Mouse (Mus musculus): Measurements from ENCODE around the gene Stard3. TPM values are rescaled to one million over a fixed set of nuclear protein-coding genes. Genes with fewer than 3 reads are reported as not detected.

Stard3 gene
- polyA plus RNA-seq, 1 experiment = 76.5 TPM

DNA sequence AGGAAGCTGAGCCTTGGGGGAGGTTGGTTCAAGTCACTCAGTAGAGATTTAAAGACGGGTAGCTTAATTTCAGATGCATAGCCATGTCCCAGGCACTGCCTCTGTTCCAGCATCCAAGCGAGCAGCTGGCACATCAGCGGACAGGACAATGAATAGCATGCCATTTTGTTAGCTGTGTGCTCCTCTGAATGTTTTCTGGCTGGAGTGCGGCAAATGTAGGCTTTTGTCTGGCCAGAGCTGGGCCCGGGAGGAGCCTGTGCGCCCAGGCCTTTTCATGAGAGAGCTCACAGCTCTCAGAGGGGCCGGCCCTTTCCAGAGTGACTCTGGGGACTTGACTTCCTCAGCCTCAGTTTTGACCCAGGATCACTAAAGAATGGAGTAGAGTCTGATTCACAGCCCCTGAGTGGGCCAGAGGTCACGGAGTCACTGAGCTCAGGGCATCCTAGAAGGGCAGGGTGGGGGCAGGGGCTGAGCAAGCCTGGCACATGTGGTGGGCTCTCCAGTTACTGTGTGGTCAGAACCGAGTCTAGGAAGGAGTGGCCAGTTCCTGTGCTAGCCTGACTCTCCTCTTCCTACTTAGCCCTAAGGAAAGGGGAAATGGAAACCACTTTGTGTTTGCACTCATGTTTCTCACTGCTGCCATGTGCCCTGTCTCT lies 2.8 kb downstream of the Stard3 start:
- peak overlapping the region; percentile 38; the same call in 1 of the 2 replicates for H3K27ac ChIP-seq (ENCODE audit: insufficient read depth, low read depth, low read length)
- no peak for TF ChIP-seq CTCF (IDR thresholded peaks at IDR 0.05; ENCODE audit: extremely low read depth, insufficient read length, insufficient replicate concordance, low read depth, low read length)
- no peak for TF ChIP-seq POLR2A (IDR thresholded peaks at IDR 0.05; ENCODE audit: low read depth, low read length)
- H3K4me1 ChIP-seq (ENCODE audit: control insufficient read depth, insufficient read depth, insufficient read length, low read length) = peaks cover 30% of the 10 kb centered on the region
- no peaks in the 10 kb centered on the region for H3K27me3 ChIP-seq (ENCODE audit: control insufficient read depth, insufficient read depth, low read length)
- peaks cover 9% of the 10 kb centered on the region for H3K36me3 ChIP-seq (ENCODE audit: control insufficient read depth, insufficient read depth, low read length)
- H3K4me3 ChIP-seq (ENCODE audit: low read depth, low read length) = no peak overlapping the region
- WGBS = 72% methylated on average over 9 of the region's 9 CpGs

- Histone ChIP-seq H3K27me3 (ENCODE audit: control insufficient read depth, insufficient read depth, low read length) (no peaks in the 10 kb centered on the region), H3K36me3 (ENCODE audit: control insufficient read depth, insufficient read depth, low read length) (peaks cover 1% of the 10 kb centered on the region; the same call in 1 of the 2 replicates), H3K4me3 (ENCODE audit: low read depth, low read length) (no peak overlapping the region), H3K4me1 (ENCODE audit: control insufficient read depth, insufficient read depth, insufficient read length, low read length) (peaks cover 17% of the 10 kb centered on the region), H3K27ac (ENCODE audit: insufficient read depth, low read depth, low read length) (no peak overlapping the region)
- WGBS = 58% methylated on average over 5 of the region's 5 CpGs
- TF ChIP-seq POLR2A (IDR thresholded peaks at IDR 0.05; ENCODE audit: low read depth, low read length) (no peak), CTCF (IDR thresholded peaks at IDR 0.05; ENCODE audit: extremely low read depth, insufficient read length, insufficient replicate concordance, low read depth, low read length) (no peak)
Measured at GRCm38 (mm10) chr11:98363817-98364216, 5.6 kb downstream of the Stard3 start.

DNA sequence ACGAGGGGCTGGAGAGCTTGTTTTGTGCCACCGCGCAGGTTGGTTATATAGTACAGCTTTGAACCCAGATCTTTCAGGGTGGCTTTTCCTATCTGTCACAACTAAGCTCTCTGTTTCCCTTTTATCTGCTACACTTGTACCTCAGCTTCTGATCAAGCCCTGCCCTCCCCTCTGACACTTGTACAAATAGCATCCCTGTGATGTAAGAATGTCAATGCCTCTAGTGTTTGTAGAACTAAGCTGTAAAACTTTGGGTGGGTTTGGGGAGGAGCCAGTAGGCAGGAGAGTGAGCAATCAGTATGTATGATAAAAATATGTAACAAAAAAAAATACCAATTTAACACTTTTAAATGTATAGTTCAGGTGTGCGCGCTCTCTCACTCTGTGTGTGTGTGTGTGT lies 6.2 kb downstream of the Stard3 start:
- TF ChIP-seq POLR2A (IDR thresholded peaks at IDR 0.05; ENCODE audit: low read depth, low read length) (no peak), CTCF (IDR thresholded peaks at IDR 0.05; ENCODE audit: extremely low read depth, insufficient read length, insufficient replicate concordance, low read depth, low read length) (no peak)
- no peaks in the 10 kb centered on the region for H3K27me3 ChIP-seq (ENCODE audit: control insufficient read depth, insufficient read depth, low read length)
- H3K4me3 ChIP-seq (ENCODE audit: low read depth, low read length) = no peak overlapping the region
- peaks cover 15% of the 10 kb centered on the region for H3K4me1 ChIP-seq (ENCODE audit: control insufficient read depth, insufficient read depth, insufficient read length, low read length)
- 81% methylated on average over 5 of the region's 5 CpGs for WGBS
- H3K36me3 ChIP-seq (ENCODE audit: control insufficient read depth, insufficient read depth, low read length) = peaks cover 1% of the 10 kb centered on the region; the same call in 1 of the 2 replicates
- no peak overlapping the region for H3K27ac ChIP-seq (ENCODE audit: insufficient read depth, low read depth, low read length)

- H3K27ac ChIP-seq (ENCODE audit: insufficient read depth, low read depth, low read length) = no peak overlapping the region
- peaks cover 11% of the 10 kb centered on the region for H3K4me1 ChIP-seq (ENCODE audit: control insufficient read depth, insufficient read depth, insufficient read length, low read length)
- no peak overlapping the region for H3K4me3 ChIP-seq (ENCODE audit: low read depth, low read length)
- TF ChIP-seq POLR2A (IDR thresholded peaks at IDR 0.05; ENCODE audit: low read depth, low read length) (no peak), CTCF (IDR thresholded peaks at IDR 0.05; ENCODE audit: extremely low read depth, insufficient read length, insufficient replicate concordance, low read depth, low read length) (no peak)
- no peaks in the 10 kb centered on the region for H3K27me3 ChIP-seq (ENCODE audit: control insufficient read depth, insufficient read depth, low read length)
- 65% methylated on average over 10 of the region's 10 CpGs for WGBS
- peaks cover 1% of the 10 kb centered on the region; the same call in 1 of the 2 replicates for H3K36me3 ChIP-seq (ENCODE audit: control insufficient read depth, insufficient read depth, low read length)
Measured at GRCm38 (mm10) chr11:98366290-98366689, 8.1 kb downstream of the Stard3 start.

DNA sequence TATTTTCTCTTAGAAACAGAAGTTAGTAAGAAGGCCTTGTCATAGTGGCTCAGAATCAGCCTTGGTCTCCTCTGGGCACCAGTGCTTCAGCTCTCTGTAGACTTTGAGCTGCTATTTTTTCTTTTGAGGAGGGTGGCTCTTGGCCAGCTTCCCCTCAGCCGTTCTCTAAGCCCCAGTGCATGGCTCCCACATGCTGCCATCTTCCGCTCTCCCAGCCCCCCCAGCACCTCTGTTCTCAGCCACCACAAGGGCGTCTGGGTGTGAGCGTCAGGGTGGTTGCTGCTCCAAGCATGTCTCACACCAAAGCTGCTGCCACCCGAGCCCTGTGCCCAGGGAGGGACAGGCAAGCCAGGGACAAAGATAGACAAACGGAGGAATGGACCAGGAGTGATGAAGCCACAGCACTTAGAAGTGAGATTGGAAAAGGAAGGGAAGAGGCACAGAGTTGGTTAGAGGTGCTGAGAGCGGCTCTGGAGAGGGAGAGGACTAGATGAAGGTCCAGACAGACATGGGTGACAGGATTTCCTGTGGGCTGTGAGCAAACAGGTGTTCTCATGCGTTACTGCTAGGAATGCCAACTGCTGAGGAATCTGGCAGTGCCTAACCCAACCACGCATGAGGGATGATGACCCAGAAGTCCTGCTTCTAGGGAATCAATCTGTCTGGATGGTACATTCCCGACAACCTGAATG lies 9.1 kb downstream of the Stard3 start:
- Histone ChIP-seq H3K4me3 (ENCODE audit: low read depth, low read length) (no peak overlapping the region), H3K36me3 (ENCODE audit: control insufficient read depth, insufficient read depth, low read length) (peaks cover 1% of the 10 kb centered on the region; the same call in 1 of the 2 replicates), H3K27ac (ENCODE audit: insufficient read depth, low read depth, low read length) (no peak overlapping the region), H3K4me1 (ENCODE audit: control insufficient read depth, insufficient read depth, insufficient read length, low read length) (peaks cover 2% of the 10 kb centered on the region; the same call in 1 of the 2 replicates), H3K27me3 (ENCODE audit: control insufficient read depth, insufficient read depth, low read length) (no peaks in the 10 kb centered on the region)
- WGBS = 78% methylated on average over 10 of the region's 10 CpGs
- TF ChIP-seq POLR2A (IDR thresholded peaks at IDR 0.05; ENCODE audit: low read depth, low read length) (no peak), CTCF (IDR thresholded peaks at IDR 0.05; ENCODE audit: extremely low read depth, insufficient read length, insufficient replicate concordance, low read depth, low read length) (no peak)

DNA sequence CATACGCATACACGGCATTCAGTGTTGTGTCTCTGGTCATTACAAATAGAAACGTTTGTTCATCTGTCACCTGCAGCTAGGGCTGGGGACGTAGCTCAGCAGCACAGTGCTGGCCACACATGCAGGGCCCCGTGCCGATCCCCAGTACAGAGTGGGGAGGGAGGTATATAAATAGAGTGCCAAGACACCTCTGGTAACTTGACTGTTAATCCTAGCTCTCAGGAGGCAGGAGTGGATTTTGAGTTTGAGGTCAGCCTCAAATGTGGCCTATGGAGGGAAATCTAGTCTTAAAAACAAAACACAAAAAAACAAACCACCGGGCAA lies 9.7 kb downstream of the Stard3 start:
- 85% methylated on average over 7 of the region's 7 CpGs for WGBS
- Histone ChIP-seq H3K4me3 (ENCODE audit: low read depth, low read length) (no peak overlapping the region), H3K27me3 (ENCODE audit: control insufficient read depth, insufficient read depth, low read length) (no peaks in the 10 kb centered on the region), H3K36me3 (ENCODE audit: control insufficient read depth, insufficient read depth, low read length) (peaks cover 1% of the 10 kb centered on the region; the same call in 1 of the 2 replicates), H3K27ac (ENCODE audit: insufficient read depth, low read depth, low read length) (no peak overlapping the region), H3K4me1 (ENCODE audit: control insufficient read depth, insufficient read depth, insufficient read length, low read length) (no peaks in the 10 kb centered on the region)
- TF ChIP-seq CTCF (IDR thresholded peaks at IDR 0.05; ENCODE audit: extremely low read depth, insufficient read length, insufficient replicate concordance, low read depth, low read length) (no peak), POLR2A (IDR thresholded peaks at IDR 0.05; ENCODE audit: low read depth, low read length) (no peak)

DNA sequence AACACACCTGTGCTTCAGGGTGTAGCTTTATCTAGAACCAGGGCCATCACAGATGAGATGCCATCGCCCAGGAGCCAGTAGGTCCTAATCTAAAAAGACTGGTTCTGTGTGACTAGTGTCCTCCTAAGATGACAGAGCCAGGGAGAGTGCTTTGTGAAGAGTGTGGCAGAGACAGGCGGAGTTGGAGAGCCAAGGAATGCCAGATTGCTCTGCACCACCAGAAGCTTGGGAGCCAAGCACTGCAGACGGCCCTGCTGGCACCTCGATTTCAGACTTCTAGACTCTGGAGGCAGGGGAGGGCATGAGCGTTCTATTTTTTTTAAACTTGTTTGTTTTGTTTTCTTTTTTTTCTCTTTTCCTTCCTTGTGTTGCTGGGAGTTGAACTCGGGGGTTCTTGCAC lies 11.2 kb downstream of the Stard3 start:
- 75% methylated on average over 6 of the region's 6 CpGs for WGBS
- no peak overlapping the region for H3K27ac ChIP-seq (ENCODE audit: insufficient read depth, low read depth, low read length)
- peaks cover 1% of the 10 kb centered on the region for H3K36me3 ChIP-seq (ENCODE audit: control insufficient read depth, insufficient read depth, low read length)
- H3K4me1 ChIP-seq (ENCODE audit: control insufficient read depth, insufficient read depth, insufficient read length, low read length) = no peaks in the 10 kb centered on the region
- no peak for TF ChIP-seq CTCF (IDR thresholded peaks at IDR 0.05; ENCODE audit: extremely low read depth, insufficient read length, insufficient replicate concordance, low read depth, low read length)
- no peak for TF ChIP-seq POLR2A (IDR thresholded peaks at IDR 0.05; ENCODE audit: low read depth, low read length)
- no peaks in the 10 kb centered on the region for H3K27me3 ChIP-seq (ENCODE audit: control insufficient read depth, insufficient read depth, low read length)
- no peak overlapping the region for H3K4me3 ChIP-seq (ENCODE audit: low read depth, low read length)
